Mouse (Mus musculus) limb, embryonic 12.5 days (tissue): ENCODE measurements around the gene Rapgef2. TPM values are rescaled to one million over a fixed set of nuclear protein-coding genes. Genes with fewer than 3 reads are reported as not detected.
"Not testable (repeated sequence)": the region's sequence is repeated elsewhere in the genome, so short reads cannot be mapped to it uniquely, and the experiment has no call there.

Source experiments
- ATAC-seq: fragments of 200-750 bp; cut with Nextera tagmentation; 2 replicates; pipeline ENCODE4 v1.8.0; 2017; ENCODE audit warnings: low read depth, moderate TSS enrichment; ENCODE audit not compliant: insufficient number of reproducible peaks, insufficient read depth, low FRiP score, low TSS enrichment
- H3K27ac ChIP-seq: fragments of 300-500 bp; sonication (generic); 2 replicates; pipeline ENCODE4 v1.5.1; 2016; ENCODE audit warnings: mild to moderate bottlenecking, moderate library complexity
- H3K27me3 ChIP-seq: fragments of 300-500 bp; sonication (generic); 2 replicates; pipeline ENCODE4 v1.6.1; 2016; ENCODE audit warnings: mild to moderate bottlenecking, moderate library complexity
- H3K36me3 ChIP-seq: fragments of 300-500 bp; sonication (generic); 2 replicates; pipeline ENCODE4 v1.6.1; 2016; ENCODE audit warnings: mild to moderate bottlenecking, moderate library complexity
- H3K4me1 ChIP-seq: fragments of 300-500 bp; sonication (generic); replicated peaks from 2 replicates; pipeline ENCODE4 v1.6.1; 2016
- H3K4me2 ChIP-seq: fragments of 300-500 bp; sonication (generic); 2 replicates; pipeline ENCODE4 v1.6.1; 2016; ENCODE audit warnings: mild to moderate bottlenecking, moderate library complexity
- H3K4me3 ChIP-seq: fragments of 300-500 bp; sonication (generic); replicated peaks from 2 replicates; pipeline ENCODE4 v1.5.1; 2016; ENCODE audit warnings: mild to moderate bottlenecking
- H3K9ac ChIP-seq: fragments of 300-500 bp; sonication (generic); replicated peaks from 2 replicates; pipeline ENCODE4 v1.6.1; 2016; ENCODE audit warnings: mild to moderate bottlenecking, moderate library complexity
- H3K9me3 ChIP-seq: fragments of 300-500 bp; sonication (generic); 2 replicates; pipeline ENCODE4 v1.6.1; 2016; ENCODE audit warnings: mild to moderate bottlenecking, moderate library complexity
- WGBS: fragments of 180-500 bp; shearing (Covaris S2); methylation state at CpG from one replicate; pipeline ENCODE4 v1.1.7; 2016; 5-methylcytosine and 5-hydroxymethylcytosine counted together
- polyA plus RNA-seq: library from polyadenylated mRNA; unstranded; fragments of >200 nt; fragmentation: Nextera tagmentation; extraction: Ambion mirVana; gene quantifications from 2 replicates; pipeline ENCODE4 v1.2.1, GENCODE M21; 2016

The Rapgef2 gene
- polyA plus RNA-seq, 1 experiment from 2014 or later = 9.8 TPM

DNA sequence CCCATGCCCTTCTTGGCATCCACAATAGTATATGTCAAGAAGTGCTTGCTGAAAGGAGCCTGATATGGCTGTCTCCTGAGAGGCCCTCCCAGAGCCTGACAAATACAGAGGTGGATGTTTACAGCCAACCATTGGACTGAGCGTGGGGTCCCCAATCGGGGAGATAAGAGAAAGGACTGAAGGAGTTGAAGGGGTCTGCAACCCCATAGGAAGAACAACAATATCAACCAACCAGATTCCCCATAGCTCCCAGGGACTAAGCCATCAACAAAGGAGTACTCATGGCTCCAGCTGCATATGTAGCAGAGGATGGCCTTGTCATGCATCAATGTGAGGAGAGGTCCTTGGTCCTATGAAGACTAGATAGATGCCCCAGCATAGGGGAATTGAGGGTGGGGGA, 227.8 kb downstream of the Rapgef2 start:
- not testable (repeated sequence) for H3K9ac ChIP-seq, H3K4me2 ChIP-seq, H3K4me3 ChIP-seq, H3K4me1 ChIP-seq, H3K36me3 ChIP-seq, H3K9me3 ChIP-seq, ATAC-seq, H3K27ac ChIP-seq, H3K27me3 ChIP-seq
- 88% methylated on average over 2 of the region's 2 CpGs for WGBS

DNA sequence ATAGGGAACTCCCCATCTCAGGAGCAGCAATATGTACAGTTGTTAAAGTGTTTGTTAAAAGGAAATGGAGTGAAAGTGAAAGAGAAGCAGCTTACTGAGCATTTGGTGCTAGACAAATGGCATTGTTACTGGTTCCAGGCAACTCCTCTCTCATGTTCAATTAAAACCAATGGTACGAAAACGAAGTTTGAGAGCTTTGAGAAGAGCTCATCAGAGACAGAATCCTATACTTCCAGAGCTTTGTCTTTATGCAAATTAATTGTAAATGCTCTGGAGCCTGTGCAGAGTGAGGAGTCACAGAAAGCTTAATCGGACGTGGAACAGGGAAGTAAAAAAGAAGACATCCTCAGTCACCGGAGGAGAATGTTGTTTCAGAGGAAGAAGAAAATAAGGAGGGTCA, 241.1 kb downstream of the Rapgef2 start:
- Histone ChIP-seq H3K9ac (no peak overlapping the region), H3K4me1 (no peaks in the 10 kb centered on the region), H3K9me3 (no peaks in the 10 kb centered on the region), H3K27me3 (no peaks in the 10 kb centered on the region), H3K27ac (no peak overlapping the region), H3K4me3 (no peak overlapping the region), H3K36me3 (no peaks in the 10 kb centered on the region), H3K4me2 (no peak overlapping the region)
- 87% methylated on average over 5 of the region's 5 CpGs for WGBS
- ATAC-seq = no peak

DNA sequence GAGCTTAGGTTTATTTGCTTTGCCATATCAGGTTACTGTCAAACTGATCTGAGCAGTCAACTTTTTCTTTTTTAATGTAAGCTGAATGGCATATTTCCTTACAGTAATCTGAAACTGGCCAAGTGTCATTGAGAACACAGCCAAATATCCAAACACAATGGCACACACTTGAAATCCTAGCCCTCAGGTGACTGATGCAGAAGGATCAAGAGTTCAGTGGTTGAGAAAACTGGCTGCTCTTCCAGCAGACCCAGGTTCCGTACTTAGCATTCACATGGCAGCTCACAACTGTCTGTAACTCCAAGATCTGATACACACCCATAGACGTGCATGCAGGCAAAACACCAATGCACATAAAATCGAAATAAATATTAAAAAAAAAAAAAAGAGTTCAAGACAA, 243.3 kb downstream of the Rapgef2 start:
- no peak for ATAC-seq
- Histone ChIP-seq H3K27me3 (no peaks in the 10 kb centered on the region), H3K4me2 (no peak overlapping the region), H3K36me3 (no peaks in the 10 kb centered on the region), H3K27ac (no peak overlapping the region), H3K9me3 (no peaks in the 10 kb centered on the region), H3K9ac (no peak overlapping the region), H3K4me3 (no peak overlapping the region), H3K4me1 (no peaks in the 10 kb centered on the region)
- WGBS = 80% methylated on average over 3 of the region's 3 CpGs

DNA sequence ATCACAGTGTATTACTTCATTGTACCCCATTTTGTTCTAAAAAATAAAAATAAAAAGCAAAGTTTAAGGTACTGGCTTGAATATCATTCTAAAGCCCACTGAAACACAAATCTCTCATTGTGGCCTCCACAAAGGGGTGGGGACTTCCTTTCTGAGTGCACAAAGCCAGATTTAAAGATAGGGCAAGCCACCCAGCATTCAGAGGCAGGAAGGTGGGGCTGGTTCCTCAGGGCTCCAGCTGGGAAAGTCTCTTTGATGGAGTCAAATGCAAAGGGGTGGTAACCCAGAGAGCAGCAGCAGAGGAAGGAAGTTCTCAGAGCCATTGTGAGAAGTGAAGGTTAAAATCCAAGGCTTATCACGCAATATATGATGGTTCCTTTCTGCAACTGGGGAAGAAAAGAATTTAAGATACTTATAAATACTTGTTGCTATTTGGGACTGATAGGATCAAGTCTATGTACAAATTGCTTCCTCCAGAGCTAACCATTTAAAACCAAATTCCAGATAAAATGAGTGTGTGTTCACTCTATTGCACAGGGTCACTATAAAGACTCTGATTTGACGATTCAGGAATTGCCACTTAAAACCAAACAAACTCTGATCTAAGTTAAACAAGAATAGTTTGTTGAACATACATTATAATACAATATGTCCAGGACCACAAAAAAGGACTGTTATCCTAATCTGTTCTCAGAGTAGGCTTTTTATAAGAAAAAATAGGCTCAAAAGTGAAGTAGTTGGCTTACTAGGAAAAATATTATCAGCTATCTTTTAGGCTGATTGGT, 246.5 kb downstream of the Rapgef2 start:
- no peaks in the 10 kb centered on the region for H3K4me1 ChIP-seq
- 61% methylated on average over 2 of the region's 2 CpGs for WGBS
- no peak overlapping the region for H3K4me3 ChIP-seq
- no peak for ATAC-seq
- H3K27ac ChIP-seq = no peak overlapping the region
- no peaks in the 10 kb centered on the region for H3K9me3 ChIP-seq
- H3K4me2 ChIP-seq = no peak overlapping the region
- no peak overlapping the region for H3K9ac ChIP-seq
- no peaks in the 10 kb centered on the region for H3K36me3 ChIP-seq
- H3K27me3 ChIP-seq = no peaks in the 10 kb centered on the region

DNA sequence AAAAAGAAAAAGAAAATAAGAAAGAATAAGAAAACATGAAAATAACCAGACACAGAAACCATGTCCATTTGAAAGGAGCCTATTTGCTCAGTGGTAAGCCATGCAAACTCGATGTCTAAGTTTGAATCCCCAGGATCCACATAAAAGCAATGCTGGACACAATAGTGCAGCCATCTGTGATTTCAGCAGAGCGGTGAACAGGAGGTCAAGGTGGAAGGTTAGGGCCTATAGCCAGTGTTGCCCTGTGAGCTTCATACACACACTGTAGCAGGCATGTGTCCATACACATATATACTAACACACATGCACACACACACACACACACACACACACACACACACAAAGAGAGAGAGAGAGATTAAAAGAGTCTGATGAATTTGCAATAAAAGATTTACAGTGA, 247.3 kb downstream of the Rapgef2 start:
- Histone ChIP-seq H3K36me3 (no peaks in the 10 kb centered on the region), H3K9me3 (no peaks in the 10 kb centered on the region), H3K27ac (no peak overlapping the region), H3K4me2 (no peak overlapping the region), H3K27me3 (no peaks in the 10 kb centered on the region), H3K4me3 (no peak overlapping the region), H3K9ac (no peak overlapping the region), H3K4me1 (no peaks in the 10 kb centered on the region)
- WGBS = 86% methylated on average over 2 of the region's 2 CpGs
- ATAC-seq = no peak

DNA sequence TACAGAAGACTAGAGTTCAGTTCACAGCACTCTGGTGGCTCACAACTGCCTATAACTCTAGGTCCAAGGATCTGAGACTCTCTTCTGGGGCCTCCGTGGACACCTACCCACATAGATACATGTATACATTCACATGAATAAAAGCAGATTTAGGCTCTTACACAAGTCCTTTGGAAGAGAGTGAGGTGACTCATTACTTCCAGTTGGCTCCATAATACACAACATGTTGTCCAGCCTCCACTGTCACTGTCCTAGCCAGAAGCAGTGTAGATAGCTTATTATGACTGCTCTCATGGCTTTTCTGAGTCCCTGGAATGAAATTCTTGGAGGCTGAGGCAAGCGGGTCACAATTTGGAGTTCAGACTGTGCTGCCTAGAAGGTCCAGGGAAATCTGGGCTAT, 251.9 kb downstream of the Rapgef2 start:
- H3K4me3 ChIP-seq = no peak overlapping the region
- no peaks in the 10 kb centered on the region for H3K9me3 ChIP-seq
- no peak for ATAC-seq
- no peak overlapping the region for H3K9ac ChIP-seq
- no peaks in the 10 kb centered on the region for H3K27me3 ChIP-seq
- H3K4me2 ChIP-seq = no peak overlapping the region
- WGBS = 88% methylated on average over 2 of the region's 2 CpGs
- no peaks in the 10 kb centered on the region for H3K36me3 ChIP-seq
- H3K27ac ChIP-seq = no peak overlapping the region
- no peaks in the 10 kb centered on the region for H3K4me1 ChIP-seq

DNA sequence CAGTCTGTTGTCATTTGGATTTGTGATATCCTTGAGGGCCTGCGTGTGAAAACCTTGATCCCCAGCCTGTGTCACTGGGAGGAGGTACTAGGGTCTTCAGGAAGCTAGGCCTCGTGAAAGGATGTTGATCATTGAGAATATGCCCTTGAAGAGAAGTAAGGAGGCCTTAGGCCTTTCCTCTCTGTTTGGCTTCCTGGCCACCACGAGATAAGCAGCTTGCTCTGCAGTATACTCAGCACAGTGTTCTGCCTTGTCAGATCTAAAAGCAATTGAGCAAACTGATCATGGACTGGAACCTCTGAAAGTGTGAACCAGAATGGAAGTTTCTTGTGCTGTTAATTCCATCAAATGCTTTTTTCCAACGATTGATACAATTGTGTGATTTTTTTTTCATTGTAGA, 255.5 kb downstream of the Rapgef2 start:
- no peaks in the 10 kb centered on the region for H3K4me1 ChIP-seq
- no peak overlapping the region for H3K9ac ChIP-seq
- H3K4me3 ChIP-seq = no peak overlapping the region
- no peak overlapping the region for H3K4me2 ChIP-seq
- no peak overlapping the region for H3K27ac ChIP-seq
- no peaks in the 10 kb centered on the region for H3K36me3 ChIP-seq
- WGBS = 80% methylated on average over 4 of the region's 4 CpGs
- ATAC-seq = no peak
- H3K9me3 ChIP-seq = no peaks in the 10 kb centered on the region
- H3K27me3 ChIP-seq = no peaks in the 10 kb centered on the region

DNA sequence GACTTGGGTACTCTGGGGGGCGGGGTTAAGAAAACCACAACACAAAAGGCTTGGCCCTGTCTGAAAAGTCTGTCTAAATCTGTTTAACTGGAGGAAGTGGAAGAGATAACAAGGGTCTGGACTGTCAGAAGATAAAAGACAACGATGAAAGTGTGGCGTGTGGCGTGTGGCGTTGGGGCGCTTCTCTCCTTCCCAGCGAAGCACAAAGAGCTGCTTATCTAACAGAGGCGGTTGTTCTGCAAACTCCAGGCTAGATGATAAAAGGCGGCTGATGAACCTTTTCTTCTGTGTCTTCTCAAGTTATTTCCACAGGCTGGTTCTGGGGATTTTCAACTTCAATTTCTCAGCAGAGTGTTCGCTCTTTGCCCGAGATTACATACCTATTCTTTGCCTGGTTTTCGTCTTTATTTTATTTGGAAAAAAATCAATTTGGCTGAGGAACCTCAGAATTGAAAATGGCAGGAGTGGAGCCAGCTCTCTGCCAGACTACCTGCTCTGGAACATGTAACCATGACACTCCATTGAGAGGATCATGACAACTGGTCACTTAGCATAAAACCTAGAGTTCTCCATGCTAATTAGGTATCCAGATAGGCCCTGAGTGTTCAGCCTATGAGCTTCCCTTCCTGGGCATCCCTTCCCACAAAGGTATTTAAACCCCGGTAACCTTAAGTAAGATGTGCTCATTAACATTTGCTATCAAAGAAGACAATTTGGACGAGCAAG, 258.0 kb downstream of the Rapgef2 start:
- WGBS = 83% methylated on average over 14 of the region's 14 CpGs
- Histone ChIP-seq H3K27me3 (no peaks in the 10 kb centered on the region), H3K36me3 (no peaks in the 10 kb centered on the region)

DNA sequence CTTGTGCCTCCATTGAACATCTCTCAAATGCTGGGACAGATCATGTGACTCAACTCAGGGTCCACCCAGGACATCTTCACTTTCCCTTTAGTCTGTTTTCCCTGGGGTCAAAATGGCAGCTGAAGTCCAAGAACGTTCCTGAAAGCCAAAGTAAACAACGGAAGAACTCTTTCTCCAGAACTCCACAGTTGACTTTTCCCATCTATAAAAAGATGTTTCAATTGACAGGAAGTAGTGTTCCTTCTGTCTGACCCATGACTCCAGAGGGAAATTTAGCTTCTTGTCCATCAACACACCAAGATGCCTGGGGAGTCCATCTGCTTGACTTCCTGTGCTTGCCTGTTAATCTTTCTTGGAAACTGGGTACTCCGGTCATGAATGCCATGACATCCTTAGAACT, 260.3 kb downstream of the Rapgef2 start:
- H3K4me2 ChIP-seq = no peak overlapping the region
- no peaks in the 10 kb centered on the region for H3K4me1 ChIP-seq
- H3K36me3 ChIP-seq = no peaks in the 10 kb centered on the region
- H3K9ac ChIP-seq = no peak overlapping the region
- ATAC-seq = no peak
- H3K9me3 ChIP-seq = no peaks in the 10 kb centered on the region
- no peak overlapping the region for H3K27ac ChIP-seq
- no peak overlapping the region for H3K4me3 ChIP-seq
- no peaks in the 10 kb centered on the region for H3K27me3 ChIP-seq
- 85% methylated on average over 3 of the region's 3 CpGs for WGBS

More for the DNA sequence above, 258.0 kb downstream of the Rapgef2 start:
- Histone ChIP-seq H3K4me1 (no peaks in the 10 kb centered on the region), H3K27ac (no peak overlapping the region), H3K4me2 (no peak overlapping the region), H3K9ac (no peak overlapping the region), H3K9me3 (no peaks in the 10 kb centered on the region), H3K4me3 (no peak overlapping the region)
- ATAC-seq = no peak

DNA sequence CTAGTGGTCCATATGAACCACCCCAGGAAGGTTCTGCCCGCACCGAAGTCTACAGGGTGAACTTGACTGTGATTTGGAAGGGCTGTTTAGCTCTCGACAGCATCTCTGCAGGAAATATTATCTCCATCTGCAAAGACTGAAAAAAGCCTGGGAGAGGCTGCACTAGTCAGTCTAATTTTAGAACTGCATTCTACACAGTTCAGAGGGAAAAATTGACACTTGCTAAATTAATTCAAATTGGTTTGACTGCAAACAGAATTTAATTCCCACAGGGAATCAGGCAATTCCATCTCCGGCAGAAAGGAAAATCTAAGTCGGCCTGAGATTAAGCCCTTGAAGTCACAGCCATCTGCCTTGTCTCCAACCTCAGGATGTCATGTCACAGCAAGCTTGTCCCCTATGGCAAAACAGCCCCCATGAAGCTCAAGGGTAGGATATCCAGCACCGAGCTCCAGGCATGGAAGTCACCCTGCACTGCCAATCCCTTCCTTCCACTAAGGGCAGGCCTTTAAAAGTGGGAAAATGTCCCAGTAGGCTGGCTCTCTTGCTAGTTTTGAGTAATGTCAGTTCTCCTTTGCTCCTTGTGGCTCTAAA, 262.5 kb downstream of the Rapgef2 start:
- H3K27me3 ChIP-seq = no peaks in the 10 kb centered on the region
- no peak for ATAC-seq
- no peak overlapping the region for H3K4me3 ChIP-seq
- H3K4me2 ChIP-seq = no peak overlapping the region
- no peaks in the 10 kb centered on the region for H3K4me1 ChIP-seq
- 90% methylated on average over 6 of the region's 6 CpGs for WGBS
- H3K9me3 ChIP-seq = no peaks in the 10 kb centered on the region
- no peak overlapping the region for H3K27ac ChIP-seq
- H3K36me3 ChIP-seq = no peaks in the 10 kb centered on the region
- H3K9ac ChIP-seq = no peak overlapping the region

DNA sequence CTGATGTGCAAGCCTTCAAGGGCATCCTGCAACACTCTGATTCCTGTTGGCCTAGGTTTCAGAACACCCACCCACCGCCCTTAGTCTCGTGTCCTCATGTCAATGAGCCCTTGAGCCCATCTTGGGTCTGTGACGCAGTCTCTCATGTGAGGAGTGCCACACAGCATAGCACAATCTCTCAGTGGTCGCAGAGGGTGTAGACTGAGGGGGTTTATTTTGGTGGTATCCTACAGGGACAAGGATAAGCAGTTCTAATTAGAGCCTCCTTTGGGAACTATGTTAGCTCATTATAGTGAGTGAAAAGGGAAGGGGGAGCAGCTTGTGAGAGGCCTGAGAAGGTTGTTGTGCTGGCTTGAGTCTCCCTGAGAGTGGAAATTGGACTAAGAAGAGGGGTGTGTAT, 263.6 kb downstream of the Rapgef2 start:
- Histone ChIP-seq H3K9me3 (no peaks in the 10 kb centered on the region), H3K27me3 (no peaks in the 10 kb centered on the region), H3K4me1 (no peaks in the 10 kb centered on the region), H3K4me2 (no peak overlapping the region), H3K36me3 (no peaks in the 10 kb centered on the region), H3K4me3 (no peak overlapping the region), H3K9ac (no peak overlapping the region), H3K27ac (no peak overlapping the region)
- WGBS = 87% methylated on average over 4 of the region's 4 CpGs
- no peak for ATAC-seq
